Mouse (Mus musculus) lung, postnatal 0 days (tissue): ENCODE measurements around the gene Eif4g3.

ENCODE experiments used
- CTCF ChIP-seq: IDR thresholded peaks from 2 replicates; pipeline ENCODE4 v1.5.1; 2016; ENCODE audit warnings: antibody characterized with exemption, mild to moderate bottlenecking
- EP300 ChIP-seq: IDR thresholded peaks from 2 replicates; pipeline ENCODE4 v1.6.1; 2016; ENCODE audit warnings: antibody characterized with exemption, mild to moderate bottlenecking, control low read depth

DNA sequence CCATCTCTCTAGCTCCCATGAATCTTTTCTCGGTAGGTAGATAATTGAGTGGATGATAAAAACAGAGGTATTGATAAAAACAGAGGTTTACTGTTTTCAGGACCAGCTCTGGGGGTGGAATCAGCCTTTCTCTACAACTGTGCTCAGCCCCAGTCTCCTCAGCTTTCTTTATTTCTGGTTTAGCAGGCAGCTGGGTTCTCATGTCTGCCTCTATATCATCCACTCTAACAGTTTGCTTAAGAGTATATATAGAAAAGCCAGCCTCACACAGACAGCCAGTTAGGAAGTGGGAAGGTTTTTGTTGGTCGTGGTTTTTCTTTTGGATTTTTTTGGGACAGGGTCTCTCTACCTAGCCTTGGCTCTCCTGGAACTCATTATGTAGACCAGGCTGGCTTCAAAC lies 38.6 kb upstream of the Eif4g3 start:
- TF ChIP-seq CTCF (no peak), EP300 (no peak)
